Mouse (Mus musculus): Measurements from ENCODE around the gene Olfr374.
A peak's percentile ranks its signal among the peaks of the same experiment; 100 is the strongest.

Gene Olfr374

GRCm38 (mm10) chr8:72136302-72136978 lies 29.6 kb downstream of the Olfr374 start:
- peak; percentile 86 for DNase-seq

GRCm38 (mm10) chr8:72137431-72137830 lies 30.6 kb downstream of the Olfr374 start:
- DNase-seq, result no peak

GRCm38 (mm10) chr8:72138456-72138855 lies 31.6 kb downstream of the Olfr374 start:
- DNase-seq, result no peak

- no peak for DNase-seq
These were observed 36.5 kb downstream of the Olfr374 start for GRCm38 (mm10) chr8:72143256-72143824.

- DNase-seq, result no peak
These were observed 37.6 kb downstream of the Olfr374 start for GRCm38 (mm10) chr8:72144345-72144975.

GRCm38 (mm10) chr8:72145511-72145910 lies 38.7 kb downstream of the Olfr374 start:
- no peak for DNase-seq

- DNase-seq, result no peak
These were observed 39.2 kb downstream of the Olfr374 start for GRCm38 (mm10) chr8:72146056-72146455.

GRCm38 (mm10) chr8:72146556-72146955 lies 39.7 kb downstream of the Olfr374 start:
- DNase-seq, result no peak

- DNase-seq, result no peak
These were observed 40.4 kb downstream of the Olfr374 start for GRCm38 (mm10) chr8:72147266-72147665.

- DNase-seq, result no peak
These were observed 42.2 kb downstream of the Olfr374 start for GRCm38 (mm10) chr8:72149056-72149455.

GRCm38 (mm10) chr8:72151418-72152078 lies 44.7 kb downstream of the Olfr374 start:
- DNase-seq, result no peak

- no peak for DNase-seq
These were observed 46.5 kb downstream of the Olfr374 start for GRCm38 (mm10) chr8:72153382-72153781.

GRCm38 (mm10) chr8:72158096-72158495 lies 51.3 kb downstream of the Olfr374 start:
- DNase-seq, result no peak

- no peak for DNase-seq
These were observed 51.9 kb downstream of the Olfr374 start for GRCm38 (mm10) chr8:72158726-72159125.

GRCm38 (mm10) chr8:72160007-72160406 lies 53.2 kb downstream of the Olfr374 start:
- peak; percentile 33 for DNase-seq

GRCm38 (mm10) chr8:72160707-72161697 lies 54.2 kb downstream of the Olfr374 start, which contains the start of gene Rab8a:
Gene Rab8a (plus strand): TSS chr8:72161200.
- DNase-seq, result peak; percentile 99

- peak; percentile 31 for DNase-seq
These were observed 56.0 kb downstream of the Olfr374 start for GRCm38 (mm10) chr8:72162821-72163220.

Data from thymus, postnatal 25 days (tissue).